Mouse (Mus musculus) intestine, embryonic 14.5 days (tissue): ENCODE results near the gene Ssbp2. TPM values are rescaled to one million over a fixed set of nuclear protein-coding genes. Genes with fewer than 3 reads are reported as not detected.

Experiments used
- ATAC-seq: fragments of 200-750 bp; cut with Nextera tagmentation; replicated peaks from 2 replicates; pipeline ENCODE4 v1.8.0; 2017; ENCODE audit warnings: low read depth, moderate number of reproducible peaks, moderate TSS enrichment, moderate library complexity; ENCODE audit not compliant: low FRiP score, low TSS enrichment
- DNase-seq: peaks from one replicate; pipeline ENCODE4 v3.0.0-alpha.2; 2018; ENCODE audit warnings: low spot score
- H3K27ac ChIP-seq: fragments of 300-500 bp; sonication (generic); 2 replicates; pipeline ENCODE4 v1.5.1; 2014; ENCODE audit warnings: low read depth, mild to moderate bottlenecking, control low read depth
- H3K27me3 ChIP-seq: fragments of 300-500 bp; sonication (generic); replicated peaks from 2 replicates; pipeline ENCODE4 v1.6.1; 2014; ENCODE audit warnings: low read length, control low read depth; ENCODE audit not compliant: control insufficient read depth, insufficient read depth
- H3K36me3 ChIP-seq: fragments of 300-500 bp; sonication (generic); 2 replicates; pipeline ENCODE4 v1.6.1; 2014; ENCODE audit warnings: low read length, control low read depth; ENCODE audit not compliant: control insufficient read depth, insufficient read depth
- H3K4me1 ChIP-seq: fragments of 300-500 bp; sonication (generic); replicated peaks from 2 replicates; pipeline ENCODE4 v1.6.1; 2014; ENCODE audit warnings: low read length, control low read depth, mixed read lengths; ENCODE audit not compliant: control insufficient read depth, insufficient read depth
- H3K4me2 ChIP-seq: fragments of 300-500 bp; sonication (generic); 2 replicates; pipeline ENCODE4 v1.6.1; 2014; ENCODE audit warnings: low read length
- H3K4me3 ChIP-seq: fragments of 300-500 bp; sonication (generic); 2 replicates; pipeline ENCODE4 v1.5.1; 2014; ENCODE audit warnings: low read depth, low read length, control low read depth, mixed read lengths
- H3K9ac ChIP-seq: fragments of 300-500 bp; sonication (generic); 2 replicates; pipeline ENCODE4 v1.6.1; 2014; ENCODE audit warnings: mild to moderate bottlenecking, low read length
- H3K9me3 ChIP-seq: fragments of 300-500 bp; sonication (generic); 2 replicates; pipeline ENCODE4 v1.6.1; 2016; ENCODE audit warnings: low read length, control low read depth; ENCODE audit not compliant: control insufficient read depth
- WGBS: fragments of 180-500 bp; shearing (Covaris S2); extraction: QIAGEN DNeasy Blood & Tissue Kit; methylation state at CpG from one replicate; pipeline ENCODE4 v1.1.7; 2014; 5-methylcytosine and 5-hydroxymethylcytosine counted together
- polyA plus RNA-seq: library from polyadenylated mRNA; unstranded; fragments of >200 nt; fragmentation: Nextera tagmentation; extraction: Ambion mirVana; gene quantifications from 2 replicates; pipeline ENCODE4 v1.2.1, GENCODE M21; 2014

The Ssbp2 gene
- polyA plus RNA-seq, 1 experiment from 2014 or later: 110 TPM

DNA sequence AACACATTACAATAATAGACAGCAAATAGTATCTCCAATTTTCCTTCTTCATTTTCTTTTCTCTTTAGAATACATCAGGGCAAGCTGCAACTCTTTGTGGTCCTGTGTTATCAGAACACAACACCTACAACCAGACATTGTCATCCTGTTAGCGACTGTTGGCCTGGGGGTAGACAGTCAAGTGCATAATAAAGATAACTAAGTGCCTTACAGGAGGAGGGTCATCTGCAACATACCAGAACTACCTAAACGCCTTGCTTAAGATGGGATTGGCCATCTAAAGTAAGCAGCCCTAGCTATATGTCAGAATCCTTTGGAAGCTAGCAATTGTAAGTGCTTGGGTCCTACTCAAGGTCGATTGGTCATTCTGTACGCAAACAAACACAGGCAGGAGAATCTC, 2.1 kb upstream of the Ssbp2 start:
- no peaks in the 10 kb centered on the region for H3K27me3 ChIP-seq
- 65% methylated on average over 4 of the region's 4 CpGs for WGBS
- no peak overlapping the region for H3K27ac ChIP-seq
- no peak overlapping the region for H3K4me2 ChIP-seq
- H3K9ac ChIP-seq: no peak overlapping the region
- no peak overlapping the region for H3K4me3 ChIP-seq
- no peaks in the 10 kb centered on the region for H3K9me3 ChIP-seq
- no peaks in the 10 kb centered on the region for H3K36me3 ChIP-seq
- no peak for DNase-seq
- H3K4me1 ChIP-seq: peaks cover 11% of the 10 kb centered on the region
- no peak for ATAC-seq

DNA sequence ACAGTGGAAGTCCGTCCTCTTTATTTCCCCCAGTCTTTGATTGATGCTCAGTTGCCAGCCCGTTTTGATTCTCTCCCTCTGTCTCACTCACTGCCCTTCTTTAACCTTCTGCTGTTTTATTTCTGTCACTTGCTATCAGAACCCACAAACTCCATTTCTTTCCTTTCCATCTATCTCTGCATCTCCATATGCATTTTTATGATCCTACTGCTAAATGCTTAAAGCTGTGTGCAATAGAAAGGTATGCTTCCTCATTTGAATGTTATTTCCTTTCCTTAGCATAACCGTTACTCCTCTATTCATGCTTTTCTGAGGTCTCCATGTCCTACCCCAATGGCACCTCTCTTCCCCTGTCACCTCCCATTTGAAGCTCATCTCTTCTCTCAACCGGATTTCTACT, 594 bp upstream of the Ssbp2 start:
- H3K9ac ChIP-seq: no peak overlapping the region
- H3K9me3 ChIP-seq: no peaks in the 10 kb centered on the region
- H3K4me2 ChIP-seq: peak overlapping the region; percentile 78
- ATAC-seq: no peak
- H3K27ac ChIP-seq: peak overlapping the region; percentile 92; the same call in 1 of the 2 replicates
- H3K4me3 ChIP-seq: no peak overlapping the region
- H3K36me3 ChIP-seq: no peaks in the 10 kb centered on the region
- H3K27me3 ChIP-seq: no peaks in the 10 kb centered on the region
- 49% methylated on average over 4 of the region's 4 CpGs for WGBS
- H3K4me1 ChIP-seq: peaks cover 15% of the 10 kb centered on the region
- DNase-seq: no peak

DNA sequence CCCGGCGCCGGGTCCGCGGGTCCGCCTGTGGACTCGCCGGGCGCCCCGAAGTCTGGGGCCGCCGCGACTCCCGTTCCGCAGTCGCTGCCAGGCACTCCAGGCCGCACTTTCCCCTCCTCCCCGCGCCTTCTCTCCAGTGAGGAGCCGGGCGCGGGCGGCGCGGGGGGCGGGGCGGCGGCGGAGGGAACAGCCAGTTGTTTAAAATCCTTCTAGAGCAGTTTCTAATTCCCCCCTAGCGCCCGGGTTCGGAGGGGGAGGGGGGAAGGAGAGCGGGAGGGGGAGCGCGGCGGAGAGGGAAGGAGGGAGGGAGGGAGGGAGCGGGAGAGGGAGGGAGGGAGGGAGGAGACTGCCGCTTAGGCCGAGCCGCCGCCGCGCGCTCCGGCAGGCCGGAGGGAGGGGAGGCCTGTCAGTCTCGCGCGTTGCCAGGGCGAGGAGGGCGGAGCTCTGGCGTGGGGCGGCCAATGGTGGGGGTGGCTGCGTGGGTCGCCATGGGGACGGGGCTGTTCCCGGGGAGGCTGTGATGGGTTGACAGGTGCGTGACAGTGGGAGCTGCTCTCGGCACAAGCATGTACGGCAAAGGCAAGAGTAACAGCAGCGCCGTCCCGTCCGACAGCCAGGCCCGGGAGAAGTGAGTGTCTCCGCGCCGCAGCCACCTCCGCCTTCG, 670 bp downstream of the Ssbp2 start:
- peak; percentile 96 for ATAC-seq
- Histone ChIP-seq H3K9ac (peak overlapping the region; percentile 87), H3K27me3 (no peaks in the 10 kb centered on the region), H3K4me3 (peak overlapping the region; percentile 89), H3K36me3 (no peaks in the 10 kb centered on the region), H3K4me1 (peaks cover 15% of the 10 kb centered on the region), H3K27ac (peak overlapping the region; percentile 92), H3K9me3 (no peaks in the 10 kb centered on the region), H3K4me2 (peak overlapping the region; percentile 78)
- WGBS: under 1% methylated on average over 57 of the region's 70 CpGs
- DNase-seq: peak; percentile 100

DNA sequence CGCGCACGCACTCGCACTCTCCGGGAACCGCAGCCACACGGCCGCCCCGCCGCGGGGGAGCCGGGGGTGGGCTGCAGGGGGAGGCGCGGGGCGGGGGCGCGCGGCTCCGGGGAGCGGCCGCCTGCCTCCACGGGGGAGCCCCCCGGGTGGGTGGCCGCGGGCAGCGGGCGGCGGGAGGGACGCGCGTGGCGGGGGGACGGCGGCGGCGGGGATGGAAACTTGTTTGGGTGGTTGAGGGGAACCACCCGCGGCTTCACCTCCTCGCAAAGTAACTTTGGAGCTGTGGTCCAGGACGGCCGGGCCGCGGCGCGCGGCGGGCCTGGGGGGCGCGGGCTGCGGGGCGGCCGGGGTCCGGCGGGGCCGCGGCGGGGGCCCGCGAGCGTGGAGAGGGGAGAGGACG, 1.2 kb downstream of the Ssbp2 start:
- Histone ChIP-seq H3K9me3 (no peaks in the 10 kb centered on the region), H3K4me3 (peak overlapping the region; percentile 89), H3K9ac (peak overlapping the region; percentile 87), H3K36me3 (no peaks in the 10 kb centered on the region), H3K4me2 (peak overlapping the region; percentile 70), H3K27me3 (no peaks in the 10 kb centered on the region), H3K27ac (peak overlapping the region; percentile 88), H3K4me1 (peaks cover 15% of the 10 kb centered on the region)
- peak; percentile 18 for ATAC-seq
- WGBS: 2% methylated on average over 45 of the region's 61 CpGs
- DNase-seq: no peak

DNA sequence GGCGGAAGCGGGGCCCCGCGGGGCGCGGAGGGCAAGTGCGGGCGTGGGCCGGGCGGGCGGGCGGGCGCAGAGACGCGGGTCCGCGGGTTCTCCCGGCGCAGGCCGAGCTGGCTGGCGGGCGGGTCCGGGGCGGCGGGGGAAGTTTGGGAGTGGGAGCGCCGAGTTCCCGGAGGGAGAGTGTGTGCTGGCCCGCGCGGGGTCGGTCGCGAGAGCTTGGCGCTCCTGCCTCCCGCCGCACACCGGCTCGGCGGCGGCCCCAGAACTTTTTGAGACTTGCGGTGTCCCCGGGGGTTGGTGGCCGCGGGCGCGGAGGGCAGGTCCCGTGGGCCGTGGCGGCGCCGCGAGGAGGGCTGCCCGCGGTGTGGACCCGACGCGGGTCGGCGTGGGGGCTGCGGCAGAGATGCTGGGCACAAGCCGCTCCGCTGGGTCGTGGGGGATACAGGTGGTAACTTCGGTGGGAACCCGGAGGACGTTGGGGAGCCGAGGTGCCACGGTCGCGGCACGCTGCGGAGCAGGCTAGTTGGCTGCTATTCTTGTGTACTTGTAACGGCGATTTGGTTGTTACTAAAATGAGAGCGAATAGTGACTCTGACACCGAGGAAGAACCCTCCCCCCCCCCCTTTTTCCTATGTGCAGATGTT, 1.7 kb downstream of the Ssbp2 start:
- peak; percentile 80 for DNase-seq
- peak; percentile 10 for ATAC-seq
- peaks cover 15% of the 10 kb centered on the region for H3K4me1 ChIP-seq
- H3K9me3 ChIP-seq: no peaks in the 10 kb centered on the region
- peak overlapping the region; percentile 88 for H3K27ac ChIP-seq
- peak overlapping the region; percentile 70 for H3K4me2 ChIP-seq
- H3K36me3 ChIP-seq: no peaks in the 10 kb centered on the region
- H3K9ac ChIP-seq: peak overlapping the region; percentile 87
- WGBS: 1% methylated on average over 66 of the region's 77 CpGs
- no peaks in the 10 kb centered on the region for H3K27me3 ChIP-seq
- peak overlapping the region; percentile 89 for H3K4me3 ChIP-seq

DNA sequence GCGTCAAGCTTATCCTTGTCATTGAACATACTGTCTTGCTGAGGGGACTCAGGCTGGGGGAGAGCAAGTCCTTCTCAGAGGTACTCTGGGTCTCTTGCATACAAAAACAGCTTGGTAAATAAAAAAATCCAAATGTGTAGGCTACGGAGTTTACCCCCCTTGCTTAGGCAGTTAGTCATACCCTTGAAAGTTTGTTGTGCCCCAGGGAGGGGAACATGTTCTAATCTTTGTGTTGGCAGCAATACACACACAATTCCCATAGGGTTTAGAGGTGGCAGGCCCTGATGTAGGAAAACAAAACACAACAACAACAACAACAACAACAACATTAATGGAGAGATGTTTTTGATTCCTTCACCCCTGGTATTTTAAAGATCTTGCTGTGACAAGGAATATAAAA, 2.3 kb downstream of the Ssbp2 start:
- 0% methylated on average over 2 of the region's 2 CpGs for WGBS
- peak overlapping the region; percentile 87 for H3K9ac ChIP-seq
- H3K9me3 ChIP-seq: no peaks in the 10 kb centered on the region
- H3K4me1 ChIP-seq: peaks cover 15% of the 10 kb centered on the region
- H3K27me3 ChIP-seq: no peaks in the 10 kb centered on the region
- peak overlapping the region; percentile 89 for H3K4me3 ChIP-seq
- DNase-seq: no peak
- 0 out of 2 replicates have a peak overlapping the region, but pooled peaks have one; percentile 88 for H3K27ac ChIP-seq
- ATAC-seq: no peak
- H3K4me2 ChIP-seq: peak overlapping the region; percentile 70
- no peaks in the 10 kb centered on the region for H3K36me3 ChIP-seq

DNA sequence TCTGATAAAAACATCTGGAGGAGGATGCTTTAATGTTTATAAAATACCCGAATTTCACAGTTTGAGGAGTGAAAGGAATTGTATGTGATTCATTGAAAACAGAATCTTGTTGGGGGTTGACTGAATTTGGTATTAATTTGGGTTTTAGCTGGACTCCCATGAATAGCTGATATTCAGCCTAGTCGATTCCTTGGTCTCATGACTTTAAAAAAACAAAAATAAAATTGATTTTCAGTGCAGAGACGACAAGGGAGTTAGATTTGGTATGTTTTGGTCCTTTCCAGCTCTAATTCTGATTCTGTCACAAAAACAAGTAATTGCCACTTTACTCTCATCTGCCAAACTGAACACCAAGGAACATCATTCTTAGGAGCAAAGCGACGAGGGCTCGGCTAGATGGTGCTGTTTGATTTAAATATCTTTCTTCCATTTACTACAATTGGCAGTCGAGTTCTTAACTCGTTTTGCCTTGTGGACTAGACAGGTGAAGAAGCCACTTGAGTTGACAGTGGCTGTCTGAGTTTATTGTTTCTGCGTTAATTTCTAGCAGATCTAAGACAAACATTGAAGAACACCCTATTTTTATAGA, 2.9 kb downstream of the Ssbp2 start:
- WGBS: 25% methylated on average over 9 of the region's 9 CpGs
- H3K9me3 ChIP-seq: no peaks in the 10 kb centered on the region
- no peak for ATAC-seq
- H3K4me2 ChIP-seq: peak overlapping the region; percentile 70
- peak overlapping the region; percentile 89 for H3K4me3 ChIP-seq
- no peaks in the 10 kb centered on the region for H3K36me3 ChIP-seq
- no peak overlapping the region for H3K9ac ChIP-seq
- H3K27me3 ChIP-seq: no peaks in the 10 kb centered on the region
- H3K27ac ChIP-seq: no peak overlapping the region
- DNase-seq: no peak
- peaks cover 15% of the 10 kb centered on the region for H3K4me1 ChIP-seq

DNA sequence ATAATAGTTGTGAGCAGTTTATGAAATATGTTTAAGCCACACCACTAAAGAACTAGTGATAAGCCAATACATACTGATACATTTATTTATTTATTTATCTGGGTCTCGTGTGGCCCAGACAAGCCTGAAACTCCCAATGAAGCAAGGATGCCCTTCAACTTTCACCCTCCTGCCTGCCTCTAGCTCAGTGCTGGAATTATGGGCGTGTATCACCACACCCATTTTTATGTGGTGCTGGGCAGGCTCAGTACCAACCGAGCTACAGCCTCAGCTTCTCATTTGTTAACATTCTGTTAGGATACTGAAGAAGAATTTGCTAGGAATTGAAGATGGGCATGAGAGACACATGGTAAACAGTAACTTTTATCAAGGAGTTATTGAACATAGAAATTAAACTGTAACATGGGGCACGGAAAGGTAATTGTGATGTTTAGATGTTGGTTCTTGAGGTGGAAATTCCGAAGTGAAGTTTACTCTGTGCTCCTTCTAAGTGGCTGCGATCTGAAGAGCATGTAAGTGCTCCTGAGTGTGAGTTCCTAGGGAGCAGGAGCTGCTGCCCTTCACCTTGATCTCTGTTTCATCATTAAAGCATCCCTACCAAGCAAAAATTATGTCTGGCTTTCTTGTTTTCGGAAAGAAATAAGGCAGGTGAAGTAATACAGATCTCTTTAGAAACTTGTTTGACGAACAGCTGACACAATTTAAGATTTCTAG, 5.1 kb downstream of the Ssbp2 start:
- Histone ChIP-seq H3K9me3 (no peaks in the 10 kb centered on the region), H3K36me3 (no peaks in the 10 kb centered on the region), H3K27ac (no peak overlapping the region), H3K4me3 (no peak overlapping the region), H3K4me1 (peaks cover 11% of the 10 kb centered on the region), H3K4me2 (no peak overlapping the region), H3K27me3 (no peaks in the 10 kb centered on the region), H3K9ac (no peak overlapping the region)
- 71% methylated on average over 8 of the region's 8 CpGs for WGBS
- no peak for DNase-seq
- no peak for ATAC-seq
